Mouse (Mus musculus): Measurements from ENCODE around the gene Ndufs2.

The Ndufs2 gene

DNA sequence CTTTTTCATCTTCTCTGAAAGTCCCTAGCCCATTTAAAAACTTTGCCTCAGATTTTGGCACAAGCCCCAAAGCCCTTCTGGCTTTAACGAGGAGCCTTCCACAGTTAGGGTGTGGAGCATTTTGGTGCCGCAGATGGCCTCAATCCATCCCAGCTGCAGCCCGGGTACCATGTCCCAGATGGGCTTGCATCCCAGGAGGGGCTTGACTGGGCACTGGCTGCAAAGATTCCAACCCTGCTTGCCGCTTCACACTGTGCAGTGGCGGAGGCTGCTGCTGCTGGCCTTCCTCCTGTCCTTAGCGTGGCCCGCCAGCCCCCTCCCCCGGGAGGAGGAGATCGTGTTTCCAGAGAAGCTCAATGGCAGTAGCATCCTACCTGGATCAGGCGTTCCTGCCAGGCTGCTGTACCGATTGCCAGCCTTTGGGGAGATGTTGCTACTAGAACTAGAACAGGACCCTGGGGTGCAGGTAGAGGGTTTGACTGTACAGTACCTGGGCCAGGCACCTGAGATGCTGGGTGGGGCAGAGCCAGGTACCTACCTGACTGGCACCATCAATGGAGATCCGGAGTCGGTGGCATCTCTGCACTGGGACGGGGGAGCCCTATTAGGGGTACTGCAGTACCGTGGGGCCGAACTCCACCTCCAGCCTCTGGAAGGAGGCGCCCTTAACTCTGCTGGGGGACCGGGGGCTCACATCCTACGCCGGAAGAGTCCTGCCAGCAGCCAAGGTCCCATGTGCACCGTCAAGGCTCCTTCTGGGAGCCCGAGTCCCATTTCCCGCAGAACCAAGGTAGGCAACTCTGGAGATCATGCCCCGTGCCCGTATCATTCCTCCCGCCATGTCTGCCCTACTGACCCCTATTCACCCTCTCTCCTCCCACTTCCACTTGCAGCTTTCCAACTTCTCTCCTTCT is at the start of gene Ndufs2:
Ndufs2 (minus strand) TSS at position 709 of the 914 bp plus-strand sequence.
- DNase-seq: peak; percentile 65

GRCm38 (mm10) chr1:171298226-171298625 is 47.0 kb upstream of the Ndufs2 start:
- no peak for DNase-seq

- no peak for DNase-seq
These were observed 43.8 kb upstream of the Ndufs2 start for GRCm38 (mm10) chr1:171295063-171295402.

- peak; percentile 95 for DNase-seq
These were observed 43.3 kb upstream of the Ndufs2 start, which contains the start of gene Ufc1 for GRCm38 (mm10) chr1:171294298-171295062. Gene Ufc1, minus strand, starts transcription at chr1:171295024.

GRCm38 (mm10) chr1:171293906-171294297 is 42.7 kb upstream of the Ndufs2 start:
- no peak for DNase-seq

DNA sequence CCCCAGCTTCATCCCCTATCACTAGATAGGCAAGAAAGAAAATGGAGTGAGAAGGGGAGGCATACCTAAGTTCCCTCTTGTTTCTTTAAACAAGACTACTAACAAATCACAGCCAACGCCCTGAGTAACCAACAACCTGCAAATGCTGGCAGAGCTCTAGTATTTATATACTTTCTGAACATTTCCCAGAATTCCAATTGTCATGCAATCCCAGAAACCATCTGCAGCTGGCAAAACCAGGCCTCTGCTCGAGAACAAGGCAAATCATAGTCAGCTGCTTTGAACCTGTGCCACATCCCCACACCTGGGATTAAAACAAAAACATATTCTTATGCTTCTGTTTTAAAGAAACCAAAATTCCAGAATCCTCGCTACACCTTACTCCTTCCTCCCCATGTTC is 42.2 kb upstream of the Ndufs2 start:
- DNase-seq: no peak

- no peak for DNase-seq
These were observed 37.1 kb upstream of the Ndufs2 start for GRCm38 (mm10) chr1:171288328-171288727.

DNA sequence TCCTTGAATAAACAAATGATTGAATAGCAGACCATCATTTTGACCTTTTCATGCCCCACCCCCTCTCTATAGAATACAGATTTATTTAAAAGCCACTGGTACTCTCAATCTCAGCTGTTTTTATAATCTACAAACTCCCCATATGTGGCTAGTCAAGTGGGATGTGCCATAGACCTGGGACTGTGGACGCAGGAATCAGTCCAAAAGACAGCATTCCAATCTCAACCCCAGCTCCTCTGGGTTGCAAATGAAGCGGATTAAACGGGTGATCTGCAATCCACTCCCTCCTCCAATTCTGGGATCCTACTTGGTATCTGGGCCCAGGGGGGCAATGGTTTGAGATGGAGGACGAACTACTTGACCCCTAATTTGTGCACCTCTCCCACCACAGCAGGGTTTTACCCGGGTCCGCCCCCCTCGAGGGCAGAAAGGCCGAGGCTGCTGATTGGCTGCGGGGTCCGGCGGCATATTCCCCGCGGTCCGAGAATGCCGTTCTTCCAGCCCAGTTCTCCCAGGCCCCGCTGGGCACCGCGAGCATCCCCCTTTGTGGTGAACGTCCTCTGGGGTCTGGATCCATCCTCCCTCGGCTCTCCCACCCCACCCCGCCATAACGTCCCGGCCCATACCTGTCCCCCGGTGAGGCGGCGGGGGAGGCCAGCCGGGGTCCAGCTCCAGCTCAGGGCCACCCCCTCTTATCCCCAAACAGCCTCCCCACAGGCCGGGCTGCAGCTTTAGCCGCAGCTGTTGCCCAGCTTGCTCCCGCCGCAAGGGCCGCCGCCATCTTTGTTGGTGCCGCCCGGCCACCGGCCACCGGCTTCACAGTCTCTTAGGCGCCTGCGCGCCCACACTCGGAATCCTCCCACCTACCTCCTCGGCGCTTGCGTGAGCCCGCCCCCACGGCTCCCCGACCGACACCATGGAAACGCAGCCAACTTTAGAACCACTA is 36.2 kb upstream of the Ndufs2 start, which contains the start of gene Usp21:
Usp21 (minus strand) TSS at position 856 of the 946 bp plus-strand sequence.
- DNase-seq: peak; percentile 96

- DNase-seq: no peak
These were observed 35.3 kb upstream of the Ndufs2 start for GRCm38 (mm10) chr1:171286517-171286916.

DNA sequence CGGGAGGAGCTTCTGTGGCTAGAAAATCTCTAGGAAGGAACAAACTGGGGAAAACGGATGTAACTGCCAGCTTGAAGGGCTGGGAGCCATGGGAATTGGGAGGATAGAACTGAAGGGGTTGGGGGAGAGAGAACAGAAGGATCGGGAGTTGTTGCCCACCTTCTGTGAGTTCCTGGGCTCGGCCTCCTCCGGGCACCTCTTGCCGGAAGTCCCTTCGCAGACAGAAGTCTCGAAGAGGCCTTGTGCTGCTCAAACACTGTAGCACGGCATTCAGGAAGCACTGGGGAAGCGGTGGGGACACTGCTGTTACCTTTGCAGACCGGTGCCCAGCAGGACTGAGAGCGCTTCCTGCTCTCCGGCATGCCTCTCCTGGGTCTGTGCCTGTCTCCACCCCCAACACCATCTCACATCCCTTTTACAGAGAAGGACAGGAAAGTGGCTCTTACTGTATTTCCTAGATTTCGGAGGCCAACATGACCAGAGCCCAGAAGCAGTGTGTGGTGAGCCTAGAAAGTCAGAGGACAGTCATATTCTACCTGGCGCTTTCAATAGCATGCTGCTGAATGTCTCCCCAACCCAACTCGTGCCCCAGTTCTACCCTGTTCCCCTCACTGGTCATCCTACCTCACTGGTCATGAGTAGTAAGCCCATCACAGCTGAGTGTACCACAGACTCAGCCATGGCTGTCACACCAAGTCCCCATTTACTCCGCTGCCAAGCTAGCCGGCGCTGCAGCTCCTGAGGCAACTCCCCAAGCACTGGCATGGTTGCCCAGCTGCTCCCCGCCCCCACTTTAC is 34.1 kb upstream of the Ndufs2 start:
- no peak for DNase-seq

DNA sequence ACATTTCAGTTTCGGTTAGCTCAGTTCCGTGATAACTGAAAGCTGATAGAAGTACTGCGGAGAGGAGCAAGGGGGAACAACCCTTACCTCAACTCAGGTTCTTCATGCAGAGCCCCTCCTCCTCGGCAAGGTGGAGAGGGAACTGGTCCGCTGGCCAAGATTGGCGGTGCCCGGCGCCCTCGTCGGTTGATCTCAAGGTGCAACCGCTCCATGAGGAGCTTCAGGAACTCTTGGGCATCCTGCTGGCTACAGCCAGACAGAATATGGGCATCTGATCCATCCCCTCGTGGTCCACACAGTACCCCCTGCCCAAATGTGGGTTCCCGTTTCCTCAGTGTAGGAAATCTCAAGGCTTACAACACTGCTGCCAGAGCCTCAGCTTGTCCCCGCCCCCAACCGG is 33.3 kb upstream of the Ndufs2 start:
- no peak for DNase-seq

GRCm38 (mm10) chr1:171283188-171284160 is 32.3 kb upstream of the Ndufs2 start:
- no peak for DNase-seq

- DNase-seq: no peak
These were observed 31.1 kb upstream of the Ndufs2 start for GRCm38 (mm10) chr1:171282086-171282805.

GRCm38 (mm10) chr1:171281528-171281923 is 30.3 kb upstream of the Ndufs2 start:
- DNase-seq: peak; percentile 85

- peak; percentile 99 for DNase-seq
These were observed 29.8 kb upstream of the Ndufs2 start, which contains the start of gene Ppox for GRCm38 (mm10) chr1:171280916-171281527. Gene Ppox, minus strand, starts transcription at chr1:171281186.

- DNase-seq: no peak
These were observed 29.2 kb upstream of the Ndufs2 start for GRCm38 (mm10) chr1:171280250-171280915.

DNA sequence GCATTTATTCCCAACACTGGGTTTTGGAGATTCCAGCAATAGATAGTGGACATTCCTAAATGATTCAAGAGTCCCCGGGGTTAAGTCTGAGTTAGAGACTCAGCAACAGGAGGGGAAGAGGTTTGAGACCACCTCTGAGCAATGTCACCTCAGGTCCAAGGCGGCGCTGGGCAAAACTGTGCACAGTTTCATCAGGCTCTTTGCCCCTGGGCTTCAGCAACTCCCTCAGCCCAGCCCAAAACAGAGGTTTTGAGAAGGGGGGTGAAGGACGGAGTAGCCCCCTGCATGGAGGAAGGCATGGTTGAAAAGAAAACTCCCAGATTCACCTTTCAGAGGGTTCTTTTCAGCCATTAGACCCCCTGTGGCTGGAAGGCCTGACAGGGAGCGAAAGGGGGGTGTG is 28.5 kb upstream of the Ndufs2 start:
- no peak for DNase-seq

DNA sequence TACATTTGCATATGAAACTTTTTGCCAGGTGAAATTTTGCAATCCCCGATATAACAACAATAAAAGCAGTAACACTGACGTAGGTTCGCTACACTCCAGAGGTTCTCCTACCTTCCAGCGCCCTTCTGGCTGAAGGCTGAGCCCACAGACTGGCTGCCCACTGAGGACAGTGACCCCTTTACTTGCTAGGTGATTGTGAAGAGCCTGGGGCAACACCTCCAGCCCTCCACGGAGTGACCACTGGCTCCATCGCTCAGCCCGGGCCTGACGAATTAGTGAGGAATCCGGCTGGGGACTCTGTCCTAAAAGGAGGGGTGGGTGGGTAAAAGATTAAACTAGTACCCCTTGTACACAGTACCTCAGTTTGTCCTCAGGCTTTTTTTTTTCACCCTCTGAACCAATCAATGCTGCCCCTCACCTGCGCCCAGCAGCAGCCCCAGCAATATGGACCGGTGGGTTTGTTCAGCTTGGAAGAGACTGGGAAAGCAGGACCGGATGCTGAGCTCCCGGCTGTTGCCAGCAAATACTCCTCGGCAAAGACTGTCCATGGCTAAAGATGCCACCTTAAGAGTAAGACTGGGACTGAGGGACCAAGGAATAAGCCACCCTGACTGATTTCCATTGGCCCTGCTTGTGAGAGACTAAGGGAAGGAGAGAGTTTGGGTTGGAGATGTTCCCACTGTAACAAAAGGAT is 28.0 kb upstream of the Ndufs2 start:
- no peak for DNase-seq

All from retina, postnatal 1 day (tissue).